Mouse (Mus musculus): ENCODE measurements at regions not wholly inside any gene's neighbourhood (a gene's known extent, or its start where the extent isn't known, plus 50 kb on each side); places are given as distances from the start of the nearest gene placed in this dataset.
"Not testable (repeated sequence)": the region's sequence is repeated elsewhere in the genome, so short reads cannot be mapped to it uniquely, and the experiment has no call there.

- not testable (repeated sequence) for TF ChIP-seq MAFK (IDR thresholded peaks at IDR 0.05; ENCODE audit: insufficient read depth, low read depth, low read length); HCFC1 (IDR thresholded peaks at IDR 0.05; ENCODE audit: borderline replicate concordance, insufficient read depth, low read length); ZNF384 (IDR thresholded peaks at IDR 0.05; ENCODE audit: low read depth, low read length); ZC3H11A (IDR thresholded peaks at IDR 0.05; ENCODE audit: borderline replicate concordance, low read depth, low read length); CHD2 (IDR thresholded peaks at IDR 0.05; ENCODE audit: low read depth, low read length)
Measured at GRCm38 (mm10) chr13:5413009-5413408, 448.3 kb upstream of the Klf6 start.

Data from ES-E14 (cell line).